Comparison of ENCODE assay signal across 7 mouse cellular contexts in genomic region chr4:116807197-116808129, GRCm38 (mm10). TPM values are rescaled to one million over a fixed set of nuclear protein-coding genes. Genes with fewer than 3 reads are reported as not detected.
DNase-seq lines count a peak whose midpoint lies in the region; ATAC-seq lines count a peak whose summit lies in the region.

Gene Toe1 (minus strand): TSS chr4:116807640.
Gene Mutyh (plus strand): TSS chr4:116807723.

- peak within 1 kb of the TSS; percentile 88 for H3K27ac ChIP-seq in intestine, embryonic 16.5 days (ENCODE audit: low read length)
- H3K27ac ChIP-seq in midbrain, embryonic 11.5 days (ENCODE audit: low read depth, low read length): peak within 1 kb of the TSS; percentile 52; the same call in 1 of the 2 replicates

- peaks cover 18% of the 10 kb centered on the region for H3K36me3 ChIP-seq in intestine, embryonic 16.5 days (ENCODE audit: control insufficient read depth, insufficient read depth, low read length)
- H3K36me3 ChIP-seq in midbrain, embryonic 11.5 days (ENCODE audit: control insufficient read depth, insufficient read depth, low read length): peaks cover 4% of the 10 kb centered on the region; the same call in 1 of the 2 replicates

- H3K4me2 ChIP-seq in intestine, embryonic 16.5 days (ENCODE audit: low read depth, low read length): peak within 1 kb of the TSS; percentile 54
- H3K4me2 ChIP-seq in midbrain, embryonic 11.5 days: peak within 1 kb of the TSS; percentile 67

- H3K9me3 ChIP-seq in intestine, embryonic 16.5 days (ENCODE audit: control insufficient read depth, low read length): no peaks in the 10 kb centered on the region
- H3K9me3 ChIP-seq in midbrain, embryonic 11.5 days (ENCODE audit: control insufficient read depth, low read length): no peaks in the 10 kb centered on the region

- peaks cover 6% of the 10 kb centered on the region for H3K4me1 ChIP-seq in intestine, embryonic 16.5 days (ENCODE audit: control insufficient read depth, insufficient read depth, low read length)
- peaks cover 7% of the 10 kb centered on the region for H3K4me1 ChIP-seq in midbrain, embryonic 11.5 days (ENCODE audit: control insufficient read depth, insufficient read depth, low read length)

- peak within 1 kb of the TSS; percentile 89 for H3K9ac ChIP-seq in intestine, embryonic 16.5 days (ENCODE audit: low read depth, low read length)
- H3K9ac ChIP-seq in midbrain, embryonic 11.5 days (ENCODE audit: low read length): peak within 1 kb of the TSS; percentile 89

- no peaks in the 10 kb centered on the region for H3K27me3 ChIP-seq in intestine, embryonic 16.5 days (replicated peaks; ENCODE audit: control insufficient read depth, insufficient read depth, low read length)
- no peaks in the 10 kb centered on the region for H3K27me3 ChIP-seq in midbrain, embryonic 11.5 days (ENCODE audit: control insufficient read depth, insufficient read depth, low read length)

- WGBS in intestine, embryonic 16.5 days: under 1% methylated on average over 58 of the region's 58 CpGs
- WGBS in midbrain, embryonic 11.5 days: under 1% methylated on average over 58 of the region's 58 CpGs

- peak; percentile 99 for ATAC-seq in intestine, embryonic 16.5 days
- ATAC-seq in midbrain, embryonic 11.5 days (ENCODE audit: low FRiP score): peak; percentile 99

- intact Hi-C loops in left cerebral cortex, postnatal 36 days (cut with DNase I): no loop called here

- H3K4me3 ChIP-seq in intestine, embryonic 16.5 days (ENCODE audit: low read length): peak within 1 kb of the TSS; percentile 81
- peak within 1 kb of the TSS; percentile 40 for H3K4me3 ChIP-seq in midbrain, embryonic 11.5 days (ENCODE audit: low read depth, low read length)

- peak; percentile 96 for DNase-seq in adrenal gland, adult 2 months
- peak; percentile 96 for DNase-seq in embryo, embryonic 11.5 days (ENCODE audit: low read depth, low spot score)
- DNase-seq in gastrocnemius, postnatal 4 days (ENCODE audit: low spot score in 2 of 2): peak; percentile 89 to 96
- peak; percentile 90 for DNase-seq in left cerebral cortex, postnatal 36 days (ENCODE audit: low spot score in 2 of 2)
- DNase-seq in midbrain, embryonic 11.5 days (ENCODE audit: low spot score, missing footprints): peak; percentile 99
- peak; percentile 94 for DNase-seq in skeletal muscle tissue, adult 2 months (ENCODE audit: low read depth, low spot score)

RNA-seq across cellular contexts. Expression of gene Toe1, which starts in this region (rescaled TPM):
- total RNA-seq in adrenal gland, adult 2 months (2021): 10 to 100 TPM; 13.1 to 16.1 TPM
- polyA plus RNA-seq in adrenal gland, adult 2 months (2012; rRNA removed): 14.2 and 14.3 TPM in 2 replicates
- 10 to 100 TPM; 15.2 to 15.9 TPM for total RNA-seq in gastrocnemius, postnatal 4 days (2021)
- 29.7 and 31.0 TPM in 2 replicates for polyA plus RNA-seq in intestine, embryonic 16.5 days (2015; fragmentation: Nextera tagmentation; extraction: Ambion mirVana)
- 10 to 100 TPM; 10.7 to 12.1 TPM for total RNA-seq in left cerebral cortex, postnatal 36 days (2021)
- polyA plus RNA-seq in midbrain, embryonic 11.5 days (2014; fragmentation: Nextera tagmentation; extraction: Ambion mirVana): 33.7 and 34.1 TPM in 2 replicates

RNA-seq across cellular contexts. Expression of gene Mutyh, which starts in this region (rescaled TPM):
- 1 to 10 TPM; 3.0 to 7.8 TPM for total RNA-seq in adrenal gland, adult 2 months (2021)
- polyA plus RNA-seq in adrenal gland, adult 2 months (2012; rRNA removed): 17.5 and 19.6 TPM in 2 replicates
- total RNA-seq in gastrocnemius, postnatal 4 days (2021): 1 to 10 TPM; 3.9 to 5.5 TPM
- polyA plus RNA-seq in intestine, embryonic 16.5 days (2015; fragmentation: Nextera tagmentation; extraction: Ambion mirVana): 9.1 and 9.5 TPM in 2 replicates
- total RNA-seq in left cerebral cortex, postnatal 36 days (2021): 1 to 10 TPM; 1.6 to 3.0 TPM
- polyA plus RNA-seq in midbrain, embryonic 11.5 days (2014; fragmentation: Nextera tagmentation; extraction: Ambion mirVana): 13.9 and 18.2 TPM in 2 replicates

Comparison
In these comparisons a context has a peak if more than half of its experiments do, and no peak if none do; other contexts are left out.
1. Peak in every context shown above with its lines: DNase-seq, ATAC-seq, H3K4me3 ChIP-seq and H3K27ac ChIP-seq.